Mouse (Mus musculus) B cell, adult (primary cell): Measurements from ENCODE around the gene Gamt. TPM values are rescaled to one million over a fixed set of nuclear protein-coding genes. Genes with fewer than 3 reads are reported as not detected.

Source experiments
- total RNA-seq: library from RNA; stranded (reverse); gene quantifications from 4 replicates; pipeline ENCODE4 v1.2.4, GENCODE M21; 2023; ENCODE audit not compliant: inconsistent age

Gene Gamt
- 1.1 to 3.1 TPM (median 1.8 TPM) in 4 replicates for total RNA-seq

DNA sequence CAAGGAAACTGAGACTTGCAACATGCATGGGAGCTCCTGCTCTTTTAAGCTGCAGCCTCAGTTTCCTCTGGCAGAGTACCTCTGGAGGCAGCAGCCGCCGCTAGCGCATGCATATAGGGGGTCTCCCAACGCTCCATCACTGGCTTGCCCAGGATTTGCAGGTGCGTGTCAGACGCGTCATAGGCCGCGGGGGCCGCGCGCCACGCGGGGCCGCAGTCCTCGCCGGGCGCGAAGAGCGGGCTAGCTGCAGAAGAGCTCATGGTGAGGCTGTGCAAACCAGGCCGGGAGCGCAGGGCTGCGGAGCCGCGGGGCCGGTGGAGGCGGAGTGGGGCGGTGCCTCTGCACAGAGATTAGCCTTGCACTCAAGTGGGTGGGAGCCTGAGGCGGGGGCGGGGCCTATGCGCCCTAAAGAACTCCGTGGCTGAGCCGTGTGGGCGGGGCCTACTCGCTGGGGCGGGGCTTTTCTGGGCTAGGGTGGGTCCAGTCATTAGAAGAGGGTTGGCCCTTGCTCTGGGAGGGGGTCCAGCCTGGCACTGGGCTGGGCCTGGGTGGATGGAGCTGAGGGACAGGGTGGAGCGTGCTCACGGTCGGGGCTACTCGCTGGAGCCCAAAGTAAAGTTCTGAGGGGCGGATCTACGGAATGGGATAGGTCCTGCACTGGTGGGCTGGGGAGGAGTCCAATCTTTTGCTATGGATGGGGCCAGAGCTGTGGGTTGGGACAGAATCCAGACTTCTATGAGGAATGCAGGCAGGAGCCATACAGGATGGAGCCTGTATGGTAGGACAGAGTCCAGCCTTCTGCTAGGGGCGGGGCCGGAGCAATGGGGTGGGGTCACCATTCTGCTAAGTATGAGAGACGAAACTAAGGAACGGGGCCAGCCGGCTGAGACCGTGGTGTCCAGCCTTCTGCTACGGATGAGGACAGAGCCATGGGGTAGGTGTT lies at the start of gene Gamt, which contains the start of gene Dazap1:
TSS of gene Gamt (minus strand) at position 371 of the 943 bp plus-strand sequence.
TSS of gene Dazap1 (plus strand) at position 845 of the 943 bp plus-strand sequence.

GRCm38 (mm10) chr10:80295618-80296425 lies 35.0 kb upstream of the Gamt start, which contains the start of gene Apc2:
Gene Apc2 (plus strand): TSS chr10:80295977.

GRCm38 (mm10) chr10:80292251-80293146 lies 31.7 kb upstream of the Gamt start, which contains the start of gene Rps15:
Gene Rps15 (plus strand): TSS chr10:80292453.

GRCm38 (mm10) chr10:80248971-80249640 lies 11.7 kb downstream of the Gamt start, which contains the start of gene Ndufs7:
Gene Ndufs7 (plus strand): TSS chr10:80249121.

GRCm38 (mm10) chr10:80226416-80227165 lies 34.2 kb downstream of the Gamt start, which contains the start of gene Mum1:
Gene Mum1 (plus strand): TSS chr10:80226434.

Other genes starting within 250 kb of the Gamt start
- 493 to 520 TPM (median 510 TPM) in 4 replicates for gene Arhgap45, start 244.4 kb downstream of the Gamt start, total RNA-seq
- 73.4 to 86.2 TPM (median 75.9 TPM) in 4 replicates for gene Polr2e, start 221.2 kb downstream of the Gamt start, total RNA-seq
- 124 to 132 TPM (median 128 TPM) in 4 replicates for gene Gpx4, start 213.8 kb downstream of the Gamt start, total RNA-seq
- gene Sbno2, start 155.4 kb downstream of the Gamt start, total RNA-seq = 109 to 122 TPM (median 117 TPM) in 4 replicates
- gene Stk11, start 145.2 kb downstream of the Gamt start, total RNA-seq = 173 to 183 TPM (median 178 TPM) in 4 replicates
- 164 to 190 TPM (median 176 TPM) in 4 replicates for gene Atp5d, start 122.4 kb downstream of the Gamt start, total RNA-seq
- gene Cbarp, start 120.2 kb downstream of the Gamt start, total RNA-seq = 5.9 to 9.3 TPM (median 6.8 TPM) in 4 replicates
- gene Midn, start 112.7 kb downstream of the Gamt start, total RNA-seq = 143 to 168 TPM (median 155 TPM) in 4 replicates
- gene Cirbp, start 95.0 kb downstream of the Gamt start, total RNA-seq = 183 to 228 TPM (median 208 TPM) in 4 replicates
- gene 1600002K03Rik, start 88.1 kb downstream of the Gamt start, total RNA-seq = 10.6 to 16.3 TPM (median 15.1 TPM) in 4 replicates
- gene Efna2, start 81.5 kb downstream of the Gamt start, total RNA-seq = 0.24 to 0.51 TPM in 2 of 4 replicates, not detected in the others
- gene Mum1, start 34.6 kb downstream of the Gamt start, total RNA-seq = 54.4 to 64.3 TPM (median 58.3 TPM) in 4 replicates
- gene Ndufs7, start 11.9 kb downstream of the Gamt start, total RNA-seq = 92.8 to 97.3 TPM (median 95.1 TPM) in 4 replicates
- 136 to 154 TPM (median 146 TPM) in 4 replicates for gene Dazap1, start 474 bp upstream of the Gamt start, total RNA-seq
- 2,693 to 2,994 TPM (median 2,870 TPM) in 4 replicates for gene Rps15, start 31.4 kb upstream of the Gamt start, total RNA-seq
- gene Apc2, start 35.0 kb upstream of the Gamt start, total RNA-seq = 0.24 to 0.32 TPM (median 0.26 TPM) in 4 replicates
- gene 2310011J03Rik, start 59.5 kb upstream of the Gamt start, total RNA-seq = 22.2 to 28.8 TPM (median 26.5 TPM) in 4 replicates
- 0.57 to 1.9 TPM (median 1.1 TPM) in 4 replicates for gene Pcsk4, start 68.5 kb upstream of the Gamt start, total RNA-seq
- gene Reep6, start 68.9 kb upstream of the Gamt start, total RNA-seq = 0.42 TPM in 1 of 4 replicates, not detected in the others
- not detected in 4 replicates for gene Adamtsl5, start 87.4 kb upstream of the Gamt start, total RNA-seq
- not detected in 4 replicates for gene Plk5, start 95.4 kb upstream of the Gamt start, total RNA-seq
- 6.5 to 9.5 TPM (median 8.0 TPM) in 4 replicates for gene Mex3d, start 126.6 kb upstream of the Gamt start, total RNA-seq
- 92.7 to 106 TPM (median 96.9 TPM) in 4 replicates for gene Mbd3, start 138.5 kb upstream of the Gamt start, total RNA-seq
- gene Uqcr11, start 145.8 kb upstream of the Gamt start, total RNA-seq = 67.9 to 79.6 TPM (median 73.1 TPM) in 4 replicates
- gene Tcf3, start 172.6 kb upstream of the Gamt start, total RNA-seq = 176 to 212 TPM (median 193 TPM) in 4 replicates
- not detected in 4 replicates for gene Onecut3, start 233.8 kb upstream of the Gamt start, total RNA-seq